Comparison of ENCODE assay signal across 9 mouse cellular contexts in the genomic region with DNA sequence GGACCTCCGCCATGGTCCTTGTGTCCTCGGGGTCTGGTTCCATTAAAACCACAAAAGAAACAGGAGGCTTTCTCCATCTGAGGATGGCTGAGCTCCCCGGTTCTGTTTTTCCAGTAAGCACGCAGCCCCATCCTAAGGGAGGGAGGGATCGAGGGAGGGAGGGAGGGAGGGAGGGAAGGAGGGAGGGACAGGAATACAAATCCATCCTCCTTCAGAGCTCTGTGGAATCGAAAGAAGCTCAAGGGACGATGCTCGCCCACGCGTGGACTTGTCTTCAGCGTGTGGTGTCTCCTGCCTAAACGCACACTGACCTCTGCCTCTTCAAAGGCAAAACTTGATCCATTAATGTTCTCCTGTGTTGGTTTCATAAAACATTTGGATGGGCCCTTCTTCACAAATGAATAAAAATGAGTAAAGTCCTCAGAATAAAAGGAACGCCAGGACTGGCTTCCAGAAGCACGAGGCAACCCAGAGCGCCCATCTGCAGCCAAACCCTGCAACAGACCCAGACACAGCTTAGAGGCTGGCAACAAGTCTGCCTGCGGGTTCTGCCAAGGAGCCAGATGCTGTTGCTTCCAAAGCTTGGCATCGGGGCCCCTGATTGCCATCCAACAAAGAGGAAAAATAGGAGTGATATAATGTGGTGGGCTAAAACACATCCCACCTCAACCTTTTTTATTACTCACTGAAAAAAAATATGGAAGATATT.
DNase-seq lines count a peak whose midpoint lies in the region.
"Had no signal": no experiment of that assay in that cellular context is flagged by ENCODE, and none has a peak within 500 bp of the region (broad histone marks: within the 10 kb centered on the region; RNA-seq: fewer than 3 reads in every experiment).

No protein-coding gene starts in this region.

- DNase-seq in gastrocnemius, adult 18-20 months (ENCODE audit: low spot score), result peak; percentile 6
- no peak for DNase-seq in gastrocnemius, adult 8-10 months (ENCODE audit: low spot score in 2 of 2)
- DNase-seq in cerebellum, postnatal 36 days, result peak; percentile 84 to 87
- peak; percentile 92 to 93 for DNase-seq in layer of hippocampus, adult 8-10 months (ENCODE audit: low spot score in 2 of 2)
- peak; percentile 90 to 93 for DNase-seq in right cerebral cortex, postnatal 10 days (ENCODE audit: low spot score in 2 of 2)
- DNase-seq in lung, postnatal 25 days (ENCODE audit: low spot score), result no peak
- DNase-seq in B cell, adult 2 months, result no peak
- DNase-seq in ovary, postnatal 36 days (ENCODE audit: low spot score), result no peak
- DNase-seq: thymus, postnatal 4 days had no signal

Comparison
In these comparisons a context has a peak if more than half of its experiments do, and no peak if none do; other contexts are left out.
1. DNase-seq: peak in gastrocnemius, adult 18-20 months (single experiment), cerebellum, postnatal 36 days (2 of 2), layer of hippocampus, adult 8-10 months (2 of 2) and right cerebral cortex, postnatal 10 days (2 of 2); none in gastrocnemius, adult 8-10 months (0 of 2), lung, postnatal 25 days (single experiment), B cell, adult 2 months (0 of 2) and ovary, postnatal 36 days (single experiment).